Mouse (Mus musculus) megakaryocyte, embryonic 14.5 days (primary cell): ENCODE data around the gene Pdxp. TPM values are rescaled to one million over a fixed set of nuclear protein-coding genes. Genes with fewer than 3 reads are reported as not detected.

Experiments
- H3K27me3 ChIP-seq: replicated peaks from 2 replicates; pipeline ENCODE3; 2012; ENCODE audit warnings: inconsistent platforms
- H3K36me3 ChIP-seq: replicated peaks from 2 replicates; pipeline ENCODE3; 2012; ENCODE audit warnings: low read length, inconsistent platforms, mixed read lengths
- H3K4me1 ChIP-seq: 2 replicates; pipeline ENCODE4 v1.6.1; 2012; ENCODE audit warnings: inconsistent platforms
- H3K4me3 ChIP-seq: replicated peaks from 2 replicates; pipeline ENCODE3; 2012; ENCODE audit warnings: moderate library complexity, mild to moderate bottlenecking, inconsistent platforms
- H3K9me3 ChIP-seq: 2 replicates; pipeline ENCODE4 v1.6.1; 2012; ENCODE audit warnings: inconsistent platforms
- FLI1 ChIP-seq: IDR thresholded peaks from 2 replicates; pipeline ENCODE4 v1.6.1; 2012; ENCODE audit warnings: low read length, inconsistent platforms, mixed read lengths
- GATA1 ChIP-seq: IDR thresholded peaks from 3 replicates; pipeline ENCODE4 v1.6.1; 2012; ENCODE audit warnings: mixed read lengths, low read length, inconsistent platforms, borderline replicate concordance
- polyA plus RNA-seq: library from polyadenylated mRNA; stranded (reverse); fragments of >175 nt; gene quantifications from 2 replicates; pipeline ENCODE4 v1.2.3, GENCODE M21; 2012; ENCODE audit warnings: low replicate concordance; ENCODE audit not compliant: insufficient read depth

Gene Pdxp
- polyA plus RNA-seq, 1 experiment: 8.6 TPM

DNA sequence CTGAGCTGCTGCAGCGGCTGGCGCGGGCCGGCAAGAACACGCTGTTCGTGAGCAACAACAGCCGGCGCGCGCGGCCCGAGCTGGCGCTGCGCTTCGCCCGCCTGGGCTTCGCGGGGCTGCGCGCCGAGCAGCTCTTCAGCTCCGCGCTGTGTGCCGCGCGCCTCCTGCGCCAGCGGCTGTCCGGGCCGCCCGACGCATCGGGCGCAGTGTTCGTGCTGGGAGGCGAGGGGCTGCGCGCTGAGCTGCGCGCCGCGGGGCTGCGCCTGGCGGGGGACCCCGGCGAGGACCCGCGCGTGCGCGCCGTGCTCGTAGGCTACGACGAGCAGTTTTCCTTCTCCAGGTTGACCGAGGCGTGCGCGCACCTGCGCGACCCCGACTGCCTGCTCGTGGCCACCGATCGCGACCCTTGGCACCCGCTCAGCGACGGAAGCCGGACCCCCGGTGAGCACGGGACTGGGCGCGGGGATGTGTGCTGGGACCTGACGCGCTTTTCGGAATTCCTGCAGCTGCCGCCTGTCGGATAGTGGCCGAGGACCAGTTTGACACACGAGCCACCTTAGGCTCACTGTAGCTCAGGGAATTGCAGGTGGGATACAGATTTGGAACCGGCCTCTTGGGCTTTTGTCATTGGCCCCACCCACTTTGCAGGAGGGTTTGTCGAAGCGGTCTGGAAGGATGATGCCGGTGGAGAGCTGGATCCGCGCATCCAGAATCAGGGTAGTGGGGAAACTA is 538 bp downstream of the Pdxp start:
- Histone ChIP-seq H3K9me3 (no peaks in the 10 kb centered on the region), H3K4me1 (peaks cover 64% of the 10 kb centered on the region), H3K36me3 (peaks cover 68% of the 10 kb centered on the region), H3K27me3 (no peaks in the 10 kb centered on the region), H3K4me3 (peak overlapping the region; percentile 94)
- TF ChIP-seq GATA1: no peak
- TF ChIP-seq FLI1: no peak

- no peaks in the 10 kb centered on the region for H3K9me3 ChIP-seq
- peaks cover 65% of the 10 kb centered on the region for H3K4me1 ChIP-seq
- H3K4me3 ChIP-seq: peak overlapping the region; percentile 94
- H3K27me3 ChIP-seq: peaks cover under 1% of the 10 kb centered on the region
- TF ChIP-seq GATA1 (no peak), FLI1 (no peak)
- peaks cover 67% of the 10 kb centered on the region for H3K36me3 ChIP-seq
These were observed 1.3 kb downstream of the Pdxp start for GRCm38 (mm10) chr15:78914823-78915659.

GRCm38 (mm10) chr15:78915660-78916017 is 1.9 kb downstream of the Pdxp start:
- Histone ChIP-seq H3K4me1 (peaks cover 65% of the 10 kb centered on the region), H3K27me3 (peaks cover 3% of the 10 kb centered on the region), H3K4me3 (peak overlapping the region; percentile 94), H3K36me3 (peaks cover 63% of the 10 kb centered on the region), H3K9me3 (no peaks in the 10 kb centered on the region)
- TF ChIP-seq FLI1 (no peak), GATA1 (no peak)

DNA sequence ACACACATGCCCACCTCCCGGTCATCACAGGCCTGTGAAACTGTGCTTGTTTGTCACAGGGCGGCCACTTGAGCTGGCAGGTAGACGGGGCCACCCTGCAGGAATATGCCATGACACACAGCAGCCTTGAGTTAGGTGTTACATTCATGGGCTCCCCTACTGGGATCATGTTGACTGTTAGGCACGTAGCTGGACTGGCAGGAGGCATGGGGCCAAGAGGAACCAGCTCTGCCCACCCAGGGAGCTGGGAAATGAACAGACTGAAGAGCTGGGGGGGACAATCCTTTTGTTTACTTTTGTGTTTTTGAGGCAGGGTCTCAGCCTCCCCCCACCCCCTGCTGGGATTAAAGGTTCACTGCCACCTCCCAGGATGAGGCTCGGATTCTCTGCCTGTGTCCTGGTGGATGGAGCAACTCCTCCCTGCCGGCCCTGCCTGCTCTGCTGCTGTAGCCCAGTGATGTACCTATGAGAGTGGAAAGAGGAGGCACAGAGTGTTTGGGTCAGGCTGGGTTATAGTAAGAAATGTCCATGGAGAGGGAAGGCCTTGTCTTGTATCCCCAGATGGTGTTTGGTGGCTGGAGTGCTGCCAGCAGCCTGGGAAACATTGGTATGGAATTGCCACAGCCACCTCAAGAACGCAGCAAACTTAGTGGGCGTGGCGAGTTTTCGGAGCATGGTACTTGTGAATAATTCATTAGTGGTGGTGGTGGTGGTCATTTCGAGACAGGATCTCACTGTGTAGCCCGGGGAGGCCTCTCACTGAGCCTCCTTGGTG is 2.5 kb downstream of the Pdxp start:
- peaks cover under 1% of the 10 kb centered on the region for H3K9me3 ChIP-seq
- H3K36me3 ChIP-seq: peaks cover 57% of the 10 kb centered on the region
- TF ChIP-seq GATA1 (no peak), FLI1 (no peak)
- H3K27me3 ChIP-seq: peaks cover 3% of the 10 kb centered on the region
- H3K4me3 ChIP-seq: peak overlapping the region; percentile 51
- peaks cover 59% of the 10 kb centered on the region for H3K4me1 ChIP-seq

DNA sequence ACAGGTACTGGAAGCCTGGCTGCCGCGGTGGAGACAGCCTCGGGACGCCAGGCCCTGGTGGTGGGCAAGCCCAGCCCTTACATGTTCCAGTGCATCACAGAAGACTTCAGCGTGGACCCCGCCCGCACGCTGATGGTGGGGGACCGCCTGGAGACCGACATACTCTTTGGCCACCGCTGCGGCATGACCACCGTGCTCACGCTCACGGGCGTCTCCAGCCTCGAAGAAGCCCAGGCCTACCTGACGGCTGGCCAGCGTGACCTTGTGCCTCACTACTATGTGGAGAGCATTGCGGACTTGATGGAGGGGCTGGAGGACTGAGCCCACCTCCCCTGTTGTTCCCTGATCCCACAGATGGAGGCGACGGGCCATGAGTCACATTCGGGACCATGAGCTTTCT is 4.4 kb downstream of the Pdxp start:
- Histone ChIP-seq H3K27me3 (peaks cover 10% of the 10 kb centered on the region), H3K4me3 (no peak overlapping the region), H3K36me3 (peaks cover 45% of the 10 kb centered on the region), H3K4me1 (peaks cover 72% of the 10 kb centered on the region), H3K9me3 (peaks cover 11% of the 10 kb centered on the region)
- TF ChIP-seq FLI1: no peak
- TF ChIP-seq GATA1: no peak

DNA sequence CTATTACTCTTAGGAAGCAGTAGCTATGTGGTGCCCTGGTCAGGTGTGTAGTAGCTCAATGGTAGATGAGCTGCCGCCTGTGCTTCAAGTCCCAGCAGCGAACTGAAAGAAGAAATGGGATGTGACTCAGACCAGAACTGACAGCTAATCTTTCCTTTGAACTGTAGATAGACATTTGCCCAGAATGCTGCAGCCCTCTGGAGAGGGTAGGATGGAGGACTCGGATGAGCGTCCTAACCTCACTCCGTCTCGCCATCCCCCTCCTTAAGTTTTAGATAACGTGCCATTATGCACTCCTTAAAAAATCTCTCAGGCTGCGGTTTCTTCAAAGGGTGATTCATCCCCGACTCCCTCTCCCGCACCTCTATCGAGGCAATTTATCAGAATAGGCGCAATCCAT is 6.2 kb downstream of the Pdxp start:
- H3K4me1 ChIP-seq: peaks cover 71% of the 10 kb centered on the region
- peaks cover 44% of the 10 kb centered on the region for H3K36me3 ChIP-seq
- peaks cover 10% of the 10 kb centered on the region for H3K27me3 ChIP-seq
- TF ChIP-seq FLI1: no peak
- TF ChIP-seq GATA1: no peak
- no peak overlapping the region for H3K4me3 ChIP-seq
- H3K9me3 ChIP-seq: peaks cover 11% of the 10 kb centered on the region

GRCm38 (mm10) chr15:78922700-78923099 is 9.0 kb downstream of the Pdxp start:
- Histone ChIP-seq H3K9me3 (peaks cover 11% of the 10 kb centered on the region), H3K4me3 (no peak overlapping the region), H3K36me3 (peaks cover 28% of the 10 kb centered on the region), H3K27me3 (peaks cover 24% of the 10 kb centered on the region), H3K4me1 (peaks cover 75% of the 10 kb centered on the region)
- no peak for TF ChIP-seq FLI1
- no peak for TF ChIP-seq GATA1

DNA sequence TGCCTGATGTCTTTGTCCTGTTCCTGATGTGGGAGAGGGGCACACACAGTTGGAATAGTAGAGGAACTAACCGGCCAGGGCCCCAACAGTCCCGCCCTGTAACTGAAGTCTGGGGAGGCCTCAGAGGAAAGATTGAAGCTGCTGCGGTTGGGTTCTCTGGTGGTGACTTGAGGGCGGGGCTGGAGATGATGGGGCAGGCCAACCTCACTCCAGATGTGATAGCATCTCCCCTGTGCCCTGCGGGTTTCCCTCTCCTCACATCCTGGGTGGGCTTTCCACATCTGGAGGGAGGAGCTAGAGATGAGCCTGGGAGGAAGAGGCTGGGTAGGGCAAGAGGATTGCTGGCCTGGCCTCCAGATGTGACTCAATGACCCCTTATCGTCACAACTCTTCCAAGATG is 9.9 kb downstream of the Pdxp start:
- H3K4me3 ChIP-seq: peak overlapping the region; percentile 69
- peaks cover 82% of the 10 kb centered on the region for H3K4me1 ChIP-seq

DNA sequence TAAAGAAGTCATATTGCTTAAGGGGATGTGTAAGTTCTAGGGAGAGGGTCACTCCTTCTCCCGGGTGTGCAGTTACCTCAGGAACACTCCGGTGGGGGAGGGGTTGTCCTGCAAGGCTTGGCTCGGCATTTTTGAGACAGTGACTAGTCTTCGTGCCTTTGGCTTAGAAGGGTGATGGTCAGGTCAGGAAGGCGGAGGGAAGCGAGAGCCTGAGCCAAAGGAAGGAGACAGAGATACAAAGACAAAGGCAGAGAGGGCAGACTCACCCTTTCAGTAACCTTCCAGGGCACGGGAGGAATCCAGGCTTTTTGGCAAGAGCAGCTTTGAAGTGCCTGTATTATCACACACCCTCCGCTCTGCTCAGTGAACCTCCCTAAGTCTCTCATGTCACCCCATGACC is 11.4 kb downstream of the Pdxp start:
- Histone ChIP-seq H3K4me1 (peaks cover 89% of the 10 kb centered on the region), H3K9me3 (peaks cover 11% of the 10 kb centered on the region), H3K27me3 (peaks cover 23% of the 10 kb centered on the region), H3K4me3 (no peak overlapping the region), H3K36me3 (peaks cover 16% of the 10 kb centered on the region)
- TF ChIP-seq FLI1: no peak
- TF ChIP-seq GATA1: no peak

More for the DNA sequence above, 9.9 kb downstream of the Pdxp start:
- Histone ChIP-seq H3K9me3 (peaks cover 11% of the 10 kb centered on the region), H3K27me3 (peaks cover 24% of the 10 kb centered on the region), H3K36me3 (peaks cover 21% of the 10 kb centered on the region)
- no peak for TF ChIP-seq GATA1
- TF ChIP-seq FLI1: no peak
